Mouse (Mus musculus) kidney, embryonic 15.5 days (tissue): ENCODE results near the gene Lrrc58. TPM values are rescaled to one million over a fixed set of nuclear protein-coding genes. Genes with fewer than 3 reads are reported as not detected.

Source experiments
- ATAC-seq: fragments of 200-750 bp; cut with Nextera tagmentation; replicated peaks from 2 replicates; pipeline ENCODE4 v1.8.0; 2017; ENCODE audit warnings: moderate TSS enrichment; ENCODE audit not compliant: low FRiP score
- H3K27ac ChIP-seq: fragments of 300-500 bp; sonication (generic); 2 replicates; pipeline ENCODE4 v1.5.1; 2015; ENCODE audit warnings: mild to moderate bottlenecking, inconsistent platforms
- H3K27me3 ChIP-seq: fragments of 300-500 bp; sonication (generic); 2 replicates; pipeline ENCODE4 v1.6.1; 2015; ENCODE audit warnings: inconsistent platforms
- H3K36me3 ChIP-seq: fragments of 300-500 bp; sonication (generic); 2 replicates; pipeline ENCODE4 v1.6.1; 2015; ENCODE audit warnings: inconsistent platforms
- H3K4me1 ChIP-seq: fragments of 300-500 bp; sonication (generic); 2 replicates; pipeline ENCODE4 v1.6.1; 2015; ENCODE audit warnings: inconsistent platforms
- H3K4me2 ChIP-seq: fragments of 300-500 bp; sonication (generic); 2 replicates; pipeline ENCODE4 v1.6.1; 2015; ENCODE audit warnings: moderate library complexity, mild to moderate bottlenecking, inconsistent platforms
- H3K4me3 ChIP-seq: fragments of 300-500 bp; sonication (generic); replicated peaks from 2 replicates; pipeline ENCODE4 v1.5.1; 2015; ENCODE audit warnings: mild to moderate bottlenecking, inconsistent platforms
- H3K9ac ChIP-seq: fragments of 300-500 bp; sonication (generic); 2 replicates; pipeline ENCODE4 v1.6.1; 2015; ENCODE audit warnings: mild to moderate bottlenecking, inconsistent platforms
- H3K9me3 ChIP-seq: fragments of 300-500 bp; sonication (generic); replicated peaks from 2 replicates; pipeline ENCODE4 v1.6.1; 2016; ENCODE audit warnings: inconsistent platforms
- WGBS: fragments of 180-500 bp; shearing (Covaris S2); methylation state at CpG from one replicate; pipeline ENCODE4 v1.1.7; 2015; ENCODE audit warnings: mixed read lengths; 5-methylcytosine and 5-hydroxymethylcytosine counted together
- polyA plus RNA-seq: library from polyadenylated mRNA; unstranded; fragments of >200 nt; fragmentation: Nextera tagmentation; extraction: Ambion mirVana; gene quantifications from 2 replicates; pipeline ENCODE4 v1.2.1, GENCODE M21; 2015

Lrrc58 gene
- polyA plus RNA-seq, 1 experiment from 2014 or later: 65.6 TPM

- Histone ChIP-seq H3K36me3 (peaks cover 9% of the 10 kb centered on the region; the same call in 1 of the 2 replicates), H3K27ac (peak overlapping the region; percentile 63), H3K27me3 (no peaks in the 10 kb centered on the region), H3K4me3 (peak overlapping the region; percentile 97; the same call in 1 of the 2 replicates), H3K4me2 (peak overlapping the region; percentile 73), H3K9ac (no peak overlapping the region), H3K9me3 (no peaks in the 10 kb centered on the region), H3K4me1 (peaks cover 30% of the 10 kb centered on the region)
- 68% methylated on average over 4 of the region's 4 CpGs for WGBS
- ATAC-seq: no peak
Observed at GRCm38 (mm10) chr16:37871112-37871715, 3.0 kb downstream of the Lrrc58 start.

- peaks cover 24% of the 10 kb centered on the region for H3K4me1 ChIP-seq
- H3K36me3 ChIP-seq: peaks cover 31% of the 10 kb centered on the region
- H3K27ac ChIP-seq: no peak overlapping the region
- ATAC-seq: no peak
- WGBS: 81% methylated on average over 4 of the region's 4 CpGs
- H3K4me3 ChIP-seq: no peak overlapping the region
- H3K9ac ChIP-seq: no peak overlapping the region
- no peaks in the 10 kb centered on the region for H3K27me3 ChIP-seq
- H3K4me2 ChIP-seq: no peak overlapping the region
- H3K9me3 ChIP-seq: no peaks in the 10 kb centered on the region
Observed at GRCm38 (mm10) chr16:37874501-37875235, 6.5 kb downstream of the Lrrc58 start.

GRCm38 (mm10) chr16:37877406-37877805 is 9.2 kb downstream of the Lrrc58 start:
- ATAC-seq: no peak
- H3K4me2 ChIP-seq: no peak overlapping the region
- peaks cover 5% of the 10 kb centered on the region; the same call in 1 of the 2 replicates for H3K4me1 ChIP-seq
- H3K9me3 ChIP-seq: no peaks in the 10 kb centered on the region
- H3K27me3 ChIP-seq: no peaks in the 10 kb centered on the region
- 95% methylated on average over 3 of the region's 3 CpGs for WGBS
- H3K9ac ChIP-seq: no peak overlapping the region
- no peak overlapping the region for H3K27ac ChIP-seq
- H3K36me3 ChIP-seq: peaks cover 57% of the 10 kb centered on the region
- H3K4me3 ChIP-seq: no peak overlapping the region

- Histone ChIP-seq H3K27ac (no peak overlapping the region), H3K4me3 (no peak overlapping the region), H3K4me1 (peaks cover 5% of the 10 kb centered on the region; the same call in 1 of the 2 replicates), H3K4me2 (no peak overlapping the region), H3K9ac (no peak overlapping the region), H3K27me3 (no peaks in the 10 kb centered on the region), H3K36me3 (peaks cover 69% of the 10 kb centered on the region), H3K9me3 (no peaks in the 10 kb centered on the region)
- 95% methylated on average over 7 of the region's 7 CpGs for whole genome bisulfite sequencing
- ATAC-seq: no peak
Observed at GRCm38 (mm10) chr16:37878951-37879505, 10.8 kb downstream of the Lrrc58 start.

- no peak for ATAC-seq
- Histone ChIP-seq H3K36me3 (peaks cover 72% of the 10 kb centered on the region), H3K9ac (no peak overlapping the region), H3K4me1 (peaks cover under 1% of the 10 kb centered on the region; the same call in 1 of the 2 replicates), H3K27ac (no peak overlapping the region), H3K4me3 (no peak overlapping the region), H3K9me3 (no peaks in the 10 kb centered on the region), H3K4me2 (no peak overlapping the region), H3K27me3 (no peaks in the 10 kb centered on the region)
- 93% methylated on average over 4 of the region's 4 CpGs for WGBS
Observed at GRCm38 (mm10) chr16:37879750-37880419, 11.7 kb downstream of the Lrrc58 start.

- Histone ChIP-seq H3K27ac (no peak overlapping the region), H3K36me3 (peaks cover 68% of the 10 kb centered on the region), H3K4me3 (no peak overlapping the region), H3K4me2 (no peak overlapping the region), H3K4me1 (no peaks in the 10 kb centered on the region; the same call in 1 of the 2 replicates), H3K9ac (no peak overlapping the region), H3K27me3 (no peaks in the 10 kb centered on the region), H3K9me3 (no peaks in the 10 kb centered on the region)
- ATAC-seq: no peak
- 69% methylated on average over 2 of the region's 2 CpGs for WGBS
Observed at GRCm38 (mm10) chr16:37881168-37881567, 13.0 kb downstream of the Lrrc58 start.

- H3K4me2 ChIP-seq: no peak overlapping the region
- WGBS: 43% methylated on average over 3 of the region's 3 CpGs
- ATAC-seq: no peak
- H3K27me3 ChIP-seq: no peaks in the 10 kb centered on the region
- H3K27ac ChIP-seq: peak overlapping the region; percentile 45; the same call in 1 of the 2 replicates
- H3K9me3 ChIP-seq: no peaks in the 10 kb centered on the region
- H3K36me3 ChIP-seq: peaks cover 5% of the 10 kb centered on the region
- no peak overlapping the region for H3K4me3 ChIP-seq
- no peak overlapping the region for H3K9ac ChIP-seq
- H3K4me1 ChIP-seq: peaks cover 25% of the 10 kb centered on the region
Observed at GRCm38 (mm10) chr16:37888986-37889385, 20.8 kb downstream of the Lrrc58 start.

- Histone ChIP-seq H3K9me3 (no peaks in the 10 kb centered on the region), H3K4me2 (no peak overlapping the region), H3K4me3 (no peak overlapping the region), H3K36me3 (0 out of 2 replicates have a peak, but pooled peaks cover 2% of the 10 kb centered on the region), H3K9ac (no peak overlapping the region), H3K4me1 (peaks cover 25% of the 10 kb centered on the region), H3K27me3 (no peaks in the 10 kb centered on the region), H3K27ac (no peak overlapping the region)
- 61% methylated on average over 2 of the region's 2 CpGs for WGBS
- ATAC-seq: no peak
Observed at GRCm38 (mm10) chr16:37892667-37893066, 24.5 kb downstream of the Lrrc58 start.

- Histone ChIP-seq H3K4me1 (peaks cover 30% of the 10 kb centered on the region), H3K9ac (no peak overlapping the region), H3K27me3 (no peaks in the 10 kb centered on the region), H3K27ac (peak overlapping the region; percentile 45; the same call in 1 of the 2 replicates), H3K9me3 (no peaks in the 10 kb centered on the region), H3K36me3 (0 out of 2 replicates have a peak, but pooled peaks cover 2% of the 10 kb centered on the region), H3K4me2 (no peak overlapping the region), H3K4me3 (no peak overlapping the region)
- ATAC-seq: no peak
- WGBS: 59% methylated on average over 6 of the region's 6 CpGs
Observed at GRCm38 (mm10) chr16:37893381-37893780, 25.2 kb downstream of the Lrrc58 start.

GRCm38 (mm10) chr16:37893942-37894341 is 25.8 kb downstream of the Lrrc58 start:
- H3K27ac ChIP-seq: peak overlapping the region; percentile 45; the same call in 1 of the 2 replicates
- no peaks in the 10 kb centered on the region for H3K27me3 ChIP-seq
- H3K4me2 ChIP-seq: no peak overlapping the region
- H3K9me3 ChIP-seq: no peaks in the 10 kb centered on the region
- no peaks in the 10 kb centered on the region for H3K36me3 ChIP-seq
- no peak overlapping the region for H3K9ac ChIP-seq
- H3K4me3 ChIP-seq: no peak overlapping the region
- WGBS: 74% methylated on average over 2 of the region's 2 CpGs
- peaks cover 31% of the 10 kb centered on the region for H3K4me1 ChIP-seq
- ATAC-seq: 0 out of 2 replicates have a peak, but pooled peaks have one; percentile 3

GRCm38 (mm10) chr16:37898790-37899189 is 30.6 kb downstream of the Lrrc58 start:
- H3K27me3 ChIP-seq: no peaks in the 10 kb centered on the region
- no peaks in the 10 kb centered on the region for H3K9me3 ChIP-seq
- H3K4me1 ChIP-seq: peaks cover 29% of the 10 kb centered on the region
- ATAC-seq: no peak
- WGBS: 72% methylated on average over 5 of the region's 5 CpGs
- H3K36me3 ChIP-seq: no peaks in the 10 kb centered on the region
- no peak overlapping the region for H3K4me2 ChIP-seq
- peak overlapping the region; percentile 67 for H3K27ac ChIP-seq
- H3K9ac ChIP-seq: no peak overlapping the region
- H3K4me3 ChIP-seq: no peak overlapping the region
